Mouse (Mus musculus) C2C12 (cell line): Measurements from ENCODE around the gene Spns1.

Experiments
- CTCF ChIP-seq: IDR thresholded peaks from one replicate; pipeline ENCODE4 v1.5.1; 2011; ENCODE audit not compliant: control insufficient read depth, insufficient read depth, insufficient read length
- USF1 ChIP-seq: IDR thresholded peaks from one replicate; pipeline ENCODE4 v1.6.1; 2011; ENCODE audit warnings: low read depth, mild to moderate bottlenecking, control low read depth, moderate library complexity

- TF ChIP-seq CTCF (no peak), USF1 (no peak)
These were observed 36.4 kb downstream of the Spns1 start for GRCm38 (mm10) chr7:126340896-126341295.
